Mouse (Mus musculus) embryonic fibroblast, embryonic 13.5 days (primary cell): ENCODE measurements around the gene Fbxl18.

Experiments
- CTCF ChIP-seq: IDR thresholded peaks from 2 replicates; pipeline ENCODE4 v1.5.1; 2011; ENCODE audit warnings: mild to moderate bottlenecking, control low read depth, low read length, moderate library complexity, borderline replicate concordance; ENCODE audit not compliant: insufficient read depth
- POLR2A ChIP-seq: IDR thresholded peaks from 2 replicates; pipeline ENCODE4 v1.6.1; 2011; ENCODE audit warnings: low read depth, mild to moderate bottlenecking, control low read depth, low read length, moderate library complexity

DNA sequence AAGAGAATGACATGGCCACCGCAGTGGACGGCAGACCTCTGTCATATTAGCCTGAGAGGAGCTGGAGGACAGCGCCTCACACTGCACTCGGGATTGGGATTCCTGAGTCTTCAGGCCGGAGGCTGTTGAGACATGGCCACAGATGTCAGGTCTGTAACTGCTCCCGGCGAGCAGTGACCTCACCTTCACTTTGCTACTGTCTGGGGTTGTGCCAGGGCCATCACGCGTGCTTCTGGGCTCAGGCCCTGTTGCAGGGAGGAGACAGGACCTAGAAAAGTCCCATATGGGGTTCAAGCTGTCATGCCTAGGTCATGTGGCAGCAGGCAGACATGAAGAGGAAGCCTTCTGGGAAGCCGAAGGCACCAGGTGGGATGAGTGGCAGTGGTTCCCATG is 19.7 kb downstream of the Fbxl18 start:
- TF ChIP-seq CTCF: no peak
- no peak for TF ChIP-seq POLR2A
